Mouse (Mus musculus) thymus, adult 2 months (tissue): ENCODE measurements around the gene Ezh1. TPM values are rescaled to one million over a fixed set of nuclear protein-coding genes. Genes with fewer than 3 reads are reported as not detected.

Experiments
- DNase-seq: peaks from one replicate; pipeline ENCODE4 v3.0.0; 2021
- H3K27ac ChIP-seq: fragments of 200-500 bp; 2 replicates; pipeline ENCODE4 v1.5.1; 2012; ENCODE audit warnings: low read length, control low read depth; ENCODE audit not compliant: control insufficient read depth, insufficient read depth
- H3K27me3 ChIP-seq: fragments of 200-500 bp; 2 replicates; pipeline ENCODE4 v1.6.1; 2012; ENCODE audit warnings: mild to moderate bottlenecking, low read length, moderate library complexity, mixed read lengths; ENCODE audit not compliant: control insufficient read depth, insufficient read depth
- H3K36me3 ChIP-seq: fragments of 200-500 bp; 2 replicates; pipeline ENCODE4 v1.6.1; 2012; ENCODE audit warnings: mild to moderate bottlenecking, low read length, moderate library complexity; ENCODE audit not compliant: control insufficient read depth, insufficient read depth
- H3K4me1 ChIP-seq: fragments of 200-500 bp; replicated peaks from 2 replicates; pipeline ENCODE4 v1.6.1; 2012; ENCODE audit warnings: low read length; ENCODE audit not compliant: control insufficient read depth, insufficient read depth
- H3K4me3 ChIP-seq: fragments of 200-500 bp; 2 replicates; pipeline ENCODE4 v1.5.1; 2012; ENCODE audit warnings: mild to moderate bottlenecking, low read length, control low read depth, moderate library complexity; ENCODE audit not compliant: control insufficient read depth, insufficient read depth
- CTCF ChIP-seq: fragments of 200-500 bp; IDR thresholded peaks from 2 replicates; pipeline ENCODE4 v1.5.1; 2012; ENCODE audit warnings: mild to moderate bottlenecking, control low read depth, low read length, moderate library complexity, borderline replicate concordance; ENCODE audit not compliant: control insufficient read depth, poor library complexity, insufficient read depth; ENCODE audit errors: extremely low read depth
- POLR2A ChIP-seq: fragments of 200-500 bp; IDR thresholded peaks from 2 replicates; pipeline ENCODE4 v1.6.1; 2012; ENCODE audit warnings: mild to moderate bottlenecking, low read length, control low read depth, moderate library complexity; ENCODE audit not compliant: control insufficient read depth, poor library complexity, insufficient read depth; ENCODE audit errors: extremely low read depth
- WGBS: fragments of 180-500 bp; shearing (Covaris S2); methylation state at CpG from one replicate; pipeline ENCODE4 v1.1.7; 2018; 5-methylcytosine and 5-hydroxymethylcytosine counted together
- polyA plus RNA-seq: library from polyadenylated mRNA; depleted of rRNA; stranded (reverse); fragments of >200 nt; gene quantifications from 2 replicates; pipeline ENCODE4 v1.2.3, GENCODE M21; 2012

The Ezh1 gene
- polyA plus RNA-seq, 1 experiment = 43.3 TPM

DNA sequence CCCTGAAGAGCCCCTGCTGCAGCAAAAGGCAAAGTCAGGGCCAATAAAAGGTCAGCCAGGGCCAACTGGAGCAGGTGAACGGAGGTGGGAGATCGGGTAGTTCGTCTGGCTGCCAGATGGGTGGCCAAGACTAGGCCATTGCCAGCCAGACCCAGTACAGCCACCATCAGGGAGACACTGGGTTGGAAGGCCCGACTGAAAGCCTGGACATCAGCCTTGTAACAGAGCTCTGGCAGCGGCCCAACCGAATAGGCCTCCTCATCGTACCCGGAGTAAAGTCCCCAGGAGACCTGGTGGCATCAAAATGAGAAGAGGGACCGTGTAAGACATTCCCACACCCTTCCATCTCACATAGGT, 51.9 kb downstream of the Ezh1 start:
- peaks cover 28% of the 10 kb centered on the region for H3K4me1 ChIP-seq
- TF ChIP-seq POLR2A = no peak
- TF ChIP-seq CTCF = no peak
- H3K27ac ChIP-seq = no peak overlapping the region
- 44% methylated on average over 9 of the region's 9 CpGs for WGBS
- no peaks in the 10 kb centered on the region for H3K36me3 ChIP-seq
- H3K27me3 ChIP-seq = peaks cover 28% of the 10 kb centered on the region
- no peak for DNase-seq
- H3K4me3 ChIP-seq = no peak overlapping the region

DNA sequence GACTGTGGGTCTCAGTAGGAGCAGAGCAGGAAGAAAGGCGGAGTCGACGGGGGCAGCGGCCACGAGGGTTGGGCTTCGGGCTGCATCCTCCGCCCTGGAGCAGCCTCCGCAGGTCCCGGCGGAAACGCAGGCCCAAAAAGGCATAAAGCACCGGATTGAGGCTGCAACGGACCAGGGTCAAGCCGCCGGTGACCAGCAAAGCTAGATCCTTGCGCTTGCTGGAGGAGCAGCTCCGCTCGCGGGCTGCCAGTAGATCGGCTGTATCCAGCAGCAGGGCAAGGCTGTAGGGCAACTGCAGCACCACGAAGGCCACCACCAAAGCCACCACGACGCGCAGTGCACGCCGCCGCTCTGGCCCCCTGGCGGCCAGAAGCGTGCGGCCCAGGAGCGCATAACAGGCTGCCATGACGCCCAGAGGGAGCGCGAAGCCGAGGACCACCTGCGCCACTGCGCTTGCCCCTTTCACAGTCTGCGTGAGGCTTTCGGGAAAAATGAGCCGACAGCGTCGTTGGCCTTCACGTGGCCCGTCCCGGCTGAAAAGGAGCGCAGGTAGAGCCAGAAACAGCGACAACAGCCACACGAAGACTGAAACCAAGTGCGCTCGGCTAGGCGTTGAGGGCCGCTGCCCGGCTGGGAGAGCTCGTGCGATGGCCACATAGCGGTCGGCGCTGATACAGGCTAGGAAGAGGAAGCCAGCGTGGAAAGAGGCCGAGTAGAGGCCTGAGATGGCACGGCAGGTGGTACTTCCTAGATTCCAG, 52.5 kb downstream of the Ezh1 start:
- WGBS = 3% methylated on average over 61 of the region's 61 CpGs
- Histone ChIP-seq H3K4me3 (peak overlapping the region; percentile 43), H3K27me3 (peaks cover 28% of the 10 kb centered on the region), H3K4me1 (peaks cover 28% of the 10 kb centered on the region), H3K36me3 (no peaks in the 10 kb centered on the region), H3K27ac (no peak overlapping the region)
- DNase-seq = peak; percentile 78
- TF ChIP-seq POLR2A (no peak), CTCF (peak; percentile 99)

GRCm38 (mm10) chr11:101173112-101173511, 53.2 kb downstream of the Ezh1 start:
- no peaks in the 10 kb centered on the region for H3K36me3 ChIP-seq
- WGBS = 20% methylated on average over 11 of the region's 11 CpGs
- DNase-seq = no peak
- peaks cover 28% of the 10 kb centered on the region for H3K4me1 ChIP-seq
- TF ChIP-seq POLR2A = no peak
- TF ChIP-seq CTCF = no peak
- H3K4me3 ChIP-seq = no peak overlapping the region
- H3K27ac ChIP-seq = no peak overlapping the region
- H3K27me3 ChIP-seq = peaks cover 30% of the 10 kb centered on the region

DNA sequence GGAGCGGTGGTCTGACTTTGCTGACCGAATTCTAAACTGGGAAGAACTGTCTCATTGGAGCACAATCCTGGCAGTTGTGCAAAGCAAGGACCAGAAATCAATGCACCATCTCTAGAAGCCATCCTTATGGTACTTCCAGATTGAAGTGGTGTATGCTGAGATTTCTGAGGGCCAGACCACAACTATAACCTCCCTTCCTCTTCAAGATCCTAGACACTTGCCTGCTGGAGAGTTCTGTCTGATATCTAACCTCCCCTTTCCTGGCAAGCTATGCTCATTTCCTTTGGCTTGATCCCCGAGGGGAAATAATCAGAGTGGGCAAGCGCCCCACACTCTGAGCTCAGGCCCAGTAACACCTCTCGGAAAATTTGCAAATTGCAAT, 53.8 kb downstream of the Ezh1 start:
- Histone ChIP-seq H3K36me3 (no peaks in the 10 kb centered on the region), H3K27me3 (peaks cover 35% of the 10 kb centered on the region), H3K4me3 (peak overlapping the region; percentile 22; the same call in 1 of the 2 replicates), H3K4me1 (peaks cover 28% of the 10 kb centered on the region), H3K27ac (no peak overlapping the region)
- DNase-seq = no peak
- 5% methylated on average over 5 of the region's 5 CpGs for WGBS
- no peak for TF ChIP-seq POLR2A
- no peak for TF ChIP-seq CTCF

- Histone ChIP-seq H3K36me3 (no peaks in the 10 kb centered on the region), H3K4me1 (peaks cover 25% of the 10 kb centered on the region), H3K4me3 (peak overlapping the region; percentile 22), H3K27me3 (peaks cover 35% of the 10 kb centered on the region), H3K27ac (no peak overlapping the region)
- TF ChIP-seq POLR2A = no peak
- TF ChIP-seq CTCF = 0 out of 2 replicates have a peak, but pooled peaks have one; percentile 19
- DNase-seq = peak; percentile 31
- WGBS = under 1% methylated on average over 31 of the region's 31 CpGs
These were observed 54.4 kb downstream of the Ezh1 start for GRCm38 (mm10) chr11:101171721-101172433.

GRCm38 (mm10) chr11:101170811-101171610, 55.3 kb downstream of the Ezh1 start, which contains the start of gene Plekhh3:
Plekhh3 (minus strand) TSS chr11:101171351.
- Histone ChIP-seq H3K27ac (no peak within 1 kb of the TSS), H3K27me3 (peaks cover 28% of the 10 kb centered on the region), H3K4me1 (peaks cover 20% of the 10 kb centered on the region), H3K36me3 (no peaks in the 10 kb centered on the region), H3K4me3 (peak within 1 kb of the TSS; percentile 49)
- DNase-seq = peak; percentile 84
- WGBS = under 1% methylated on average over 49 of the region's 50 CpGs
- TF ChIP-seq CTCF (no peak), POLR2A (no peak)
